Mouse (Mus musculus) stomach, postnatal 0 days (tissue): ENCODE results near the gene Cacul1.

Experiments used
- CTCF ChIP-seq: IDR thresholded peaks from 2 replicates; pipeline ENCODE4 v1.5.1; 2016; ENCODE audit warnings: antibody characterized with exemption, low read depth, mild to moderate bottlenecking, moderate library complexity
- EP300 ChIP-seq: optimal IDR thresholded peaks from 2 replicates; pipeline ENCODE3; 2016; ENCODE audit warnings: antibody characterized with exemption

GRCm38 (mm10) chr19:60515064-60515463 is 65.8 kb downstream of the Cacul1 start:
- TF ChIP-seq EP300, result no peak
- TF ChIP-seq CTCF, result no peak
